Mouse (Mus musculus): ENCODE results near the gene Lbx2. TPM values are rescaled to one million over a fixed set of nuclear protein-coding genes. Genes with fewer than 3 reads are reported as not detected.
A peak's percentile ranks its signal among the peaks of the same experiment; 100 is the strongest.

Gene Lbx2
- total and polyA plus RNA-seq, 2 experiments from 2014 or later = 0.64 TPM; not detected in 1

GRCm38 (mm10) chr6:83083497-83083896 is 2.7 kb upstream of the Lbx2 start:
- DNase-seq (ENCODE audit: low spot score) (no peak), ATAC-seq (ENCODE audit: insufficient read depth, low read depth) (no peak)
- peaks cover 28% of the 10 kb centered on the region; the same call in 1 of the 2 replicates for H3K36me3 ChIP-seq (replicated peaks; ENCODE audit: control insufficient read depth, insufficient read depth, low read length)
- no peaks in the 10 kb centered on the region for H3K9me3 ChIP-seq (replicated peaks; ENCODE audit: control insufficient read depth, low read length)
- H3K27ac ChIP-seq (ENCODE audit: low read depth) = no peak overlapping the region
- WGBS = 20% methylated on average over 5 of the region's 5 CpGs
- no peak overlapping the region for H3K4me2 ChIP-seq (ENCODE audit: low read depth, low read length)
- H3K27me3 ChIP-seq (ENCODE audit: control insufficient read depth, insufficient read depth, low read length) = peaks cover 62% of the 10 kb centered on the region
- no peak overlapping the region for H3K9ac ChIP-seq (replicated peaks; ENCODE audit: low read depth, low read length)
- no peak overlapping the region for H3K4me3 ChIP-seq (ENCODE audit: low read depth, low read length)
- TF ChIP-seq EP300 (IDR thresholded peaks at IDR 0.05; ENCODE audit: low read depth) (no peak), CTCF (IDR thresholded peaks at IDR 0.05; ENCODE audit: low read depth) (no peak)
- 0 out of 2 replicates have a peak, but pooled peaks cover 20% of the 10 kb centered on the region for H3K4me1 ChIP-seq (ENCODE audit: control insufficient read depth, insufficient read depth)

DNA sequence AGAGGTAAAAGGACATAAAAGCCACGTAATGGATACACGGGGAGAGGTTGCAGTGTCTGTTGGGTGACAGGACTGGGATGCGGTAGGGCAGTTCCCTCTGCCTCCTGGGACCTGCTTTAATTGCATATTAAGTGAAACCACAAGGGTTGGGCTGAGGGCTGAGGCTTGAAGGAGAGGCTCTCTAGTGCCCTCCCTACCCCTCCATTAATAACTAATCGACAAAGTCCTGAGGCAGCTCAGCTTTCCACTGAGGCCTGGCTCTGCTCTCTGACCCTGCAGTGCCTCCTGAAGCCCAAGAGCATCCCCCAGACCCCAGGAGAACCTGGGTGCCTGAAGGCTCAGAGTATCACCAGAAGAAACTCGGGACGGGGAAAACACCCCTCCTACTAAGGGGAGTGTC is 1.7 kb upstream of the Lbx2 start:
- Histone ChIP-seq H3K4me1 (ENCODE audit: control insufficient read depth, insufficient read depth) (0 out of 2 replicates have a peak, but pooled peaks cover 15% of the 10 kb centered on the region), H3K27ac (ENCODE audit: low read depth) (no peak overlapping the region)

DNA sequence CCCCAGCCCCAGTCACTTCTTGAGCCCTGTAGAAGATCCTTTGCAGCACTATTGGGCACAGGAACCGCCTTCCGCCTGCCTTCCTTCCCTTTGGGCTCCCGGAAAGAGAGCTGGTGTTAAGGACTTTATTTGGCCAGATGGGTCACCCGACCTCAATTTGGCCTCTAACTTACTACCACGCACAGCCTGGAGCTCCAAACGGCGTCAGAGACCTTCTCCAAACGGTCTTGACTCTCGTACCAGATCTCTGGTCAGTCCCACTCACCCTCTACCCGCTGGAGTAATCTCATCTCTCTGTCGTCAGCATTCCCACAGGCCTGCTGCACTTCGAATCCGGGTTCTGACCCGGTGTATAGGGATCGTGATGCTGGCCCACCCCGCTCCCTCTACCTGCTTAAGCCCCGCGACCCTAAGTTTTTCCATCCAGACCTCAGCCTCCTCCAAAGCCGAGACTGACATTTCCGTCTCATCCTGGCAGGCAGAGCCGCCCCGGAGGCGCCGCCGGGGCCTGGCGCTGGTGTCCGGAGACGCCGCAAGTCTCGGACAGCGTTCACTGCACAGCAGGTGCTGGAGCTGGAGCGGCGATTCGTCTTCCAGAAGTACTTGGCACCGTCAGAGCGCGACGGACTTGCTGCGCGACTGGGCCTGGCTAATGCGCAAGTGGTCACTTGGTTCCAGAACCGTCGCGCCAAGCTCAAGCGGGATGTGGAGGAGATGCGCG is 1.2 kb downstream of the Lbx2 start:
- H3K27ac ChIP-seq (ENCODE audit: low read depth) = no peak overlapping the region
- no peaks in the 10 kb centered on the region for H3K9me3 ChIP-seq (replicated peaks; ENCODE audit: control insufficient read depth, low read length)
- DNase-seq (ENCODE audit: low spot score) (no peak), ATAC-seq (ENCODE audit: insufficient read depth, low read depth) (no peak)
- peak overlapping the region; percentile 40; the same call in 1 of the 2 replicates for H3K9ac ChIP-seq (replicated peaks; ENCODE audit: low read depth, low read length)
- peak overlapping the region; percentile 39 for H3K4me3 ChIP-seq (ENCODE audit: low read depth, low read length)
- H3K4me2 ChIP-seq (ENCODE audit: low read depth, low read length) = peak overlapping the region; percentile 56
- H3K4me1 ChIP-seq (ENCODE audit: control insufficient read depth, insufficient read depth) = 0 out of 2 replicates have a peak, but pooled peaks cover 15% of the 10 kb centered on the region
- 3% methylated on average over 47 of the region's 47 CpGs for WGBS
- 0 out of 2 replicates have a peak, but pooled peaks cover 4% of the 10 kb centered on the region for H3K36me3 ChIP-seq (replicated peaks; ENCODE audit: control insufficient read depth, insufficient read depth, low read length)
- TF ChIP-seq CTCF (IDR thresholded peaks at IDR 0.05; ENCODE audit: low read depth) (no peak), EP300 (IDR thresholded peaks at IDR 0.05; ENCODE audit: low read depth) (no peak)
- peaks cover 71% of the 10 kb centered on the region for H3K27me3 ChIP-seq (ENCODE audit: control insufficient read depth, insufficient read depth, low read length)

More for the DNA sequence above, 1.7 kb upstream of the Lbx2 start:
- WGBS = 17% methylated on average over 6 of the region's 6 CpGs
- Histone ChIP-seq H3K4me3 (ENCODE audit: low read depth, low read length) (no peak overlapping the region), H3K9ac (replicated peaks; ENCODE audit: low read depth, low read length) (no peak overlapping the region), H3K9me3 (replicated peaks; ENCODE audit: control insufficient read depth, low read length) (no peaks in the 10 kb centered on the region), H3K27me3 (ENCODE audit: control insufficient read depth, insufficient read depth, low read length) (peaks cover 68% of the 10 kb centered on the region), H3K36me3 (replicated peaks; ENCODE audit: control insufficient read depth, insufficient read depth, low read length) (peaks cover 28% of the 10 kb centered on the region; the same call in 1 of the 2 replicates), H3K4me2 (ENCODE audit: low read depth, low read length) (no peak overlapping the region)
- TF ChIP-seq EP300 (IDR thresholded peaks at IDR 0.05; ENCODE audit: low read depth) = no peak
- TF ChIP-seq CTCF (IDR thresholded peaks at IDR 0.05; ENCODE audit: low read depth) = no peak
- DNase-seq (ENCODE audit: low spot score) (no peak), ATAC-seq (ENCODE audit: insufficient read depth, low read depth) (no peak)

GRCm38 (mm10) chr6:83087926-83088260 is 1.7 kb downstream of the Lbx2 start:
- H3K4me3 ChIP-seq (ENCODE audit: low read depth, low read length) = peak overlapping the region; percentile 39
- TF ChIP-seq CTCF (IDR thresholded peaks at IDR 0.05; ENCODE audit: low read depth) (no peak), EP300 (IDR thresholded peaks at IDR 0.05; ENCODE audit: low read depth) (no peak)
- no peak for DNase-seq (ENCODE audit: low spot score)
- peak overlapping the region; percentile 40; the same call in 1 of the 2 replicates for H3K9ac ChIP-seq (replicated peaks; ENCODE audit: low read depth, low read length)
- H3K27me3 ChIP-seq (ENCODE audit: control insufficient read depth, insufficient read depth, low read length) = peaks cover 66% of the 10 kb centered on the region
- H3K36me3 ChIP-seq (replicated peaks; ENCODE audit: control insufficient read depth, insufficient read depth, low read length) = no peaks in the 10 kb centered on the region
- H3K27ac ChIP-seq (ENCODE audit: low read depth) = no peak overlapping the region
- H3K9me3 ChIP-seq (replicated peaks; ENCODE audit: control insufficient read depth, low read length) = no peaks in the 10 kb centered on the region
- peak overlapping the region; percentile 56 for H3K4me2 ChIP-seq (ENCODE audit: low read depth, low read length)
- no peak for ATAC-seq (ENCODE audit: insufficient read depth, low read depth)
- WGBS = 19% methylated on average over 9 of the region's 9 CpGs
- 0 out of 2 replicates have a peak, but pooled peaks cover 15% of the 10 kb centered on the region for H3K4me1 ChIP-seq (ENCODE audit: control insufficient read depth, insufficient read depth)

GRCm38 (mm10) chr6:83092416-83093127 is 6.4 kb downstream of the Lbx2 start:
- Histone ChIP-seq H3K4me2 (ENCODE audit: low read depth, low read length) (no peak overlapping the region), H3K9me3 (replicated peaks; ENCODE audit: control insufficient read depth, low read length) (no peaks in the 10 kb centered on the region), H3K4me3 (ENCODE audit: low read depth, low read length) (no peak overlapping the region), H3K36me3 (replicated peaks; ENCODE audit: control insufficient read depth, insufficient read depth, low read length) (no peaks in the 10 kb centered on the region), H3K27ac (ENCODE audit: low read depth) (peak overlapping the region; percentile 39), H3K9ac (replicated peaks; ENCODE audit: low read depth, low read length) (no peak overlapping the region), H3K27me3 (ENCODE audit: control insufficient read depth, insufficient read depth, low read length) (peaks cover 23% of the 10 kb centered on the region), H3K4me1 (ENCODE audit: control insufficient read depth, insufficient read depth) (0 out of 2 replicates have a peak, but pooled peaks cover 5% of the 10 kb centered on the region)
- peak; percentile 61; the same call in 1 of the 2 replicates for ATAC-seq (ENCODE audit: insufficient read depth, low read depth)
- no peak for DNase-seq (ENCODE audit: low spot score)
- 30% methylated on average over 6 of the region's 6 CpGs for WGBS
- TF ChIP-seq CTCF (IDR thresholded peaks at IDR 0.05; ENCODE audit: low read depth) = no peak

All from heart, postnatal 0 days (tissue).